Mouse (Mus musculus): ENCODE measurements around the gene Dntt.

Dntt gene

DNA sequence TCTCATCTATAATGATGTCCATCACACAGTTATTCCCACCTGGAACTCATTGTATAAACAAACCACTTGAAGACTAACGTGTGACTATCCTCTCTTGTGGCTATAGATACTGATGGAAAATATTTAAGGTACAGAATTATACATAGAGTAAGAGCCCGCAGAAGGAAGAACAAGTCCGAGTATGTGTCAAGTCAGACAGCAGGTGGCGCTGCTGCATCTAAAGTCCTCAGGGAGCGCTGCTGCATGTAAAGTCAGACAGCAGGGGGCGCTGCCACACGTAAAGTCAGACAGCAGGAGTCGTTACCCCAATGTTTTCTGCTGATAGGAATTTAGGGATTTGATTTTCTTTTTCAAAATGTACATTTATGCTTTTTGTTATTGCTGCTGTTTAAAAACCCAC is 42.4 kb downstream of the Dntt start:
- DNase-seq (ENCODE audit: low spot score), result peak; percentile 96

DNA sequence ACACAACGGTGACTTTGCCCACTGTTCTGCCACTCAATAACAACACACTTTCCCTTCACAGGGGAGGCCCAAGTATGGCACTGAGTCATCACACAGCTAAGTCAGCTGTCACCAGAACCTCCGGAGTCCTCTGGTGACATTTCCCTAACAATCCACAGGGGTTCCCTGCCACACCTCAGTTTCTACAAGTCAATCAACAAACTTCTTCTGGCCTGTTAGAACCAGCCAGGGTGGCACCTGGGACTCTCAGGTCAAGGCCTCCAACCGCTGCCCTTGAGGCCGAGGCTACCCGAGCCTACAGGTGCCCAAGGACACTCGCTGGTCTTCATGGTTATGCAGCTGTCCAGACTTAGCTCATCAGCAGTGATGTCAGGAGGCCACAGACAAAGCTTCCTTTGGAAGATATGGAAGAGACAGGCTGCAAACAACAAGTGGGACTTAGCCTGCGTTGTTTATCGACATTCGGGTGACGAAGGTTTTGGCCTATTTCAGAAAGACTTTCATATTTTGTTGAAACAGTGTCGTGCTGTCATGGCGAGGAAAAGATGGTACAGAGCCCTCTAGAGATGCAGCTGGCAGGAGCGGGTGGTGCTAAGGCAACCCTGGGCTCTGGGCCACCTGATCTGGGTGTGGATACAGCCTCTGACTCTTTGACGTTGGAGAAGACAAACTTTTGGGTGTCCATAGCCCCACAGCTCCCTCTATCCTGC is 44.8 kb downstream of the Dntt start:
- no peak for DNase-seq (ENCODE audit: low spot score)

GRCm38 (mm10) chr19:41076906-41077305 is 47.8 kb downstream of the Dntt start, which contains the start of gene Opalin:
Gene Opalin, minus strand, starts transcription at chr19:41077113.
- no peak for DNase-seq (ENCODE audit: low spot score)

DNA sequence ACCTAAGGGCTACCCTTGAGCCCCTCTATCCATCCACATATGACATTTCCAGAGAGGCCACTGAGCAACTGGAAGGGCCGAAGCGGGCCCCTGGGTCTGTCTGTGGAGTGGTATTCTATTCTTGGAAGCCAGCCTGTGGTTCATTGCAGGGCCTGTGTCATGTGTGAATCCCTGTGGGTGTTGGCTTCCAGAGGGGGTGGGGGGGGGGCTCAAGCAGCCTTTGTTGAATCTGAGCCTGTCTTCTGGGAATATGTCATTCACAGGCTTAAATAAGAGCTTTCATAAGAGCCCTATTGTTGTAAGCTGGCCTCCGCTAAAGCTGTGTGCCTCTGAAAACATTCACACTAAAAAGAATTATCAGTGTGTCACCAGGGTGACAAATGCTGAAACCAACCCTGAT is 52.5 kb downstream of the Dntt start:
- no peak for DNase-seq (ENCODE audit: low spot score)

DNA sequence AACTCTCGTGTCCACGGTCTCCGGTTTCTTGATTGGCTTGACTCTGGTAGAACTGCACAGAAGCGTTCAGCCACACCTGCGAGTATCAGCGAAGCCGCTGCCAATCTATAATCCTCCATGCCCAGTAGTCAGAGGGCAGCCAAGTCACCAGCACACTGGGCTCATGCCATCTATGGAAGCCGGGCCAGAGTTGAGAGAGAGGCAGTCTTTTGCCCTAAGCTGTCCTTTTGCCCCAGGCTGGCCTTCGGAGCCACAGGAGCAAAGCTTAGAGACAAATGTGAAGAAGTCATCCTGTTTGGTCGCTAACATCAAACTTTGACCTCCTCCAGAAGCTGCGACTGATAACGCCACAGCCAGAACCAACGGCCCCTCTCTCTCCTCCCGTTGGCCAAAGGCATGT is 54.6 kb downstream of the Dntt start:
- DNase-seq (ENCODE audit: low spot score), result no peak

GRCm38 (mm10) chr19:41086289-41086688 is 57.2 kb downstream of the Dntt start:
- DNase-seq (ENCODE audit: low spot score), result no peak

- DNase-seq (ENCODE audit: low spot score), result peak; percentile 86
Observed at GRCm38 (mm10) chr19:41086700-41087099, 57.6 kb downstream of the Dntt start.

GRCm38 (mm10) chr19:41087901-41088300 is 58.8 kb downstream of the Dntt start:
- no peak for DNase-seq (ENCODE audit: low spot score)

- no peak for DNase-seq (ENCODE audit: low spot score)
Observed at GRCm38 (mm10) chr19:41088491-41088890, 59.4 kb downstream of the Dntt start.

DNA sequence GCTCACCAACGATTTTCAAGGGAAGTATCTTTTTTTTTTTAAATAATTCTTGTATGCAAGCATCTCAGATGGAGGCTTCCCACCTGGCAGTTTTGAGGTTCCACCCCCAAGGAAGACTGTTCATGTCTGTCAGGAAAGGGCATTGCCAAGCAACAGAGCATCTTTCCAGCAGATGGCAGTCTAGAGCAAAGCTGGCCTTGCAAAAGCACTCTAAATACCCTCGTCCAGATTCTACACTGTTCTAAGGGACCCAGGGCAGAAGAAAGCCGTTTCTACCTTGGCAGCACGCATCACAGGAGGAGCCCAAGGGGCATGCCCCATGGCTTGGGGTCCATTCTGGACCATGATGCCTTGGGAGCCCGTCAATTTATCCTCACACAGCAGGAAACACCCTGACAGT is 60.8 kb downstream of the Dntt start:
- peak; percentile 89 for DNase-seq (ENCODE audit: low spot score)

GRCm38 (mm10) chr19:41091901-41092300 is 62.8 kb downstream of the Dntt start:
- no peak for DNase-seq (ENCODE audit: low spot score)

DNA sequence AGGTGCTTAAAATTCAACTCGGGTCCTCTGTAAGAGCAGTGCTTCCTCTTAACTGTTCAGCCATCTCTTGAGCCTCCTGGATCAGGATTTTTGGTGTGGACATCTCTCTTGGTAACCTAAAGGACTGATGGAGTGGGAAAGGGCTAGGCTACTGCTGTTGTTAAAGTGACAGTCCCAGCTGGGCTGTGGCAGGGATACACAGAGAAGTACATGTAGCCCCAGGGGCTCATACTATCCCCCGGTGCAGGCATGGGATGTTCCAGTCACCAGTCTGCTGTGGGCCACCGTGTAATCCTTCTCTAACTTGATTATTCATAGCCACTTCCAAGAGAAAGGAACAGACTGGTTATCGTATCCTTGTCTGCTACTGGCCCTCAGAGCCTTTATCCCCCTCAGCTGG is 68.0 kb downstream of the Dntt start:
- DNase-seq (ENCODE audit: low spot score), result no peak

GRCm38 (mm10) chr19:41100863-41101262 is 71.8 kb downstream of the Dntt start:
- no peak for DNase-seq (ENCODE audit: low spot score)

DNA sequence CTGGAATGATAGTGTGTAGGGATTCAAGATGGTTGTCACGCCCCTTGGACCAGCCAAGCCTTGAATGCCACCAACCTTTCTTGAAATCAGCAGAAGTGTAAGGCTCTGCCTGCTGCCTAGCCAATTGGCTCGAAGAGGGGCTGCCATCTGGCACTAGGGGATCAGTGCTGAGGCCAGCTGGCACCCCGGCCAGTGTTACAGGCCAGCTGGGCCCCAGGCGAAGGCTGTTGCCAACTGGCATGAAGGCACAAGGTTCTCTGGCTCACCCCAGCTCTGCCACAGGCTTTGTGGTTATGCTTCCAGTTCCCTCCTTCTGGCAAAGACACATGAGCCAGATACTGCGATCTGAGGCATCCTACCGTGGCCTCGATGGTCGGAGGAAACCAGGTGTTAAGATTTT is 72.3 kb downstream of the Dntt start:
- DNase-seq (ENCODE audit: low spot score), result no peak

- DNase-seq (ENCODE audit: low spot score), result peak; percentile 56
Observed at GRCm38 (mm10) chr19:41104922-41105321, 75.8 kb downstream of the Dntt start.

DNA sequence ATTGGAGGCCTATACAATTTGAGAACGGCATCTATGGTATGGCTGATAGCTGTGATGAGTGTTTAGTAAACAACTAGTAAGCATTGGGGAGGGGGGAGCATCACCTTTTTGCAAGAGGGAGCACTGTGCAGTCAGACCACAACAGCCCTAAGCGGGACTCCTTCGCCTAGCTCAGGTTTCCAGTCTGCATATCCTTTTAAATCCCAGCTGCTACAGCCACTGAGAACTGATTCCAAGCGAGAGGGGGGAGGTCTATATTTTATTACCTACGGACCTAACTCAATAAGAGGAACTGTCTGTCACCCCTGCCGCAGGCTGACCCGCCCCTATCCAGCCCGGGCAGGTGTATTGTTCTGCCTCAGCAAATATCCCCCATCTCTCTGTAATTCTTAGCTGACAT is 78.5 kb downstream of the Dntt start:
- DNase-seq (ENCODE audit: low spot score), result no peak

DNA sequence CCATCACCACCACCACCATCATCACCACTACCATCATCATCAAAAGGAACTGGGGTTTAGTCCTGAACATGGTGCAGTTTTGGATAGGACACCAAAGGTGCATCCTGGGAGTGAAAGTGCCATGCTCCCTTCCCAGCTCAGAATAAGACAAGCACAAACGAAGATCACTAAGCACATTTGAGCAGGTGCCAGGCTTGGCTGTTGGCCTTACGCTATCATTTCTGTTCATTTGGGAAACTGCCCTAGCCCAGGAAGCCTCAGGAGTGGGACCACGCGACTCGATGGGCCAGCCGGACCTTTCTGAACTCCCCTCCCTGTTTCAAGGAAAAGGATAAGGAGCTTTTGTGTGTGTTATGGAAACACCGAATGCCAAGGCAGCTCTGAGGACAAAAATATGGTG is 79.6 kb downstream of the Dntt start:
- DNase-seq (ENCODE audit: low spot score), result no peak

All from embryo, embryonic 10 days (tissue).